Mouse (Mus musculus): ENCODE results near the gene Ly6c2.

DNA sequence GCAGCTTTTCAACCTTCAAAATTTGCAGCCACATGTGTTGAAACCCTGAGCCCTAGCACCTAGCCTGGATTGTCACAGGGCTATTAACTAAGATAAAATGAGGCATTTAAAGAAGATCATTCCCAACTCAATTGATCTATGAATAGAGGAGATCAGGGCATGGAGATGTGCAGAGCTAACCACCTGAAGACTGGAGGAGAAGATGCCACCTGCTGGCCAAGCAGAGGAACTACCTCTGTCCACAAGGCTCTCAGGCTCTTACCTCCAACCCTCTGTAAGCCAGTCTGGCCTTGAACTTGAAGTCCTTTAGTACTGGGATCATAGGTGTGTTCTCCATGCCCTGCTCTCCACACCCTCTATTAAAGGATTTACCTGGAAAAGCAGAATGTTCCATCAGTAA lies 51.3 kb downstream of the Ly6c2 start:
- peak; percentile 34; the same call in 1 of the 2 replicates for TF ChIP-seq CTCF (IDR thresholded peaks at IDR 0.05; ENCODE audit: low read depth, low read length)
- no peak for TF ChIP-seq POLR2A (IDR thresholded peaks at IDR 0.05; ENCODE audit: borderline replicate concordance, low read depth, low read length)
